Mouse (Mus musculus) liver, embryonic 15.5 days (tissue): ENCODE measurements at regions not wholly inside any gene's neighbourhood (a gene's known extent, or its start where the extent isn't known, plus 50 kb on each side); places are given as distances from the start of the nearest gene placed in this dataset.
"Not testable (repeated sequence)": the region's sequence is repeated elsewhere in the genome, so short reads cannot be mapped to it uniquely, and the experiment has no call there.

Source experiments
- ATAC-seq: fragments of 200-750 bp; cut with Nextera tagmentation; 2 replicates; pipeline ENCODE4 v1.8.0; 2017; ENCODE audit warnings: moderate number of reproducible peaks, mild to moderate bottlenecking, moderate library complexity; ENCODE audit not compliant: insufficient read depth
- H3K27ac ChIP-seq: fragments of 300-500 bp; sonication (generic); replicated peaks from 2 replicates; pipeline ENCODE4 v1.5.1; 2015; ENCODE audit warnings: mild to moderate bottlenecking, inconsistent platforms
- H3K27me3 ChIP-seq: fragments of 300-500 bp; sonication (generic); 2 replicates; pipeline ENCODE4 v1.6.1; 2015; ENCODE audit warnings: mild to moderate bottlenecking, inconsistent platforms
- H3K36me3 ChIP-seq: fragments of 300-500 bp; sonication (generic); replicated peaks from 2 replicates; pipeline ENCODE4 v1.6.1; 2015; ENCODE audit warnings: moderate library complexity, mild to moderate bottlenecking, inconsistent platforms
- H3K4me1 ChIP-seq: fragments of 300-500 bp; sonication (generic); replicated peaks from 2 replicates; pipeline ENCODE4 v1.6.1; 2015; ENCODE audit warnings: inconsistent platforms
- H3K4me2 ChIP-seq: fragments of 300-500 bp; sonication (generic); 2 replicates; pipeline ENCODE4 v1.6.1; 2015; ENCODE audit warnings: moderate library complexity, mild to moderate bottlenecking, inconsistent platforms
- H3K4me3 ChIP-seq: fragments of 300-500 bp; sonication (generic); replicated peaks from 2 replicates; pipeline ENCODE4 v1.5.1; 2015; ENCODE audit warnings: mild to moderate bottlenecking, inconsistent platforms
- H3K9ac ChIP-seq: fragments of 300-500 bp; sonication (generic); 2 replicates; pipeline ENCODE4 v1.6.1; 2015; ENCODE audit warnings: moderate library complexity, mild to moderate bottlenecking, inconsistent platforms
- H3K9me3 ChIP-seq: fragments of 300-500 bp; sonication (generic); replicated peaks from 2 replicates; pipeline ENCODE4 v1.6.1; 2016; ENCODE audit warnings: inconsistent platforms
- WGBS: fragments of 180-500 bp; shearing (Covaris S2); methylation state at CpG from one replicate; pipeline ENCODE4 v1.1.7; 2015; ENCODE audit warnings: mixed read lengths; ENCODE audit not compliant: insufficient replicate concordance; 5-methylcytosine and 5-hydroxymethylcytosine counted together

- ATAC-seq: no peak
- H3K9ac ChIP-seq: no peak overlapping the region
- no peaks in the 10 kb centered on the region for H3K4me1 ChIP-seq
- no peaks in the 10 kb centered on the region for H3K27me3 ChIP-seq
- 72% methylated on average over 13 of the region's 13 CpGs for WGBS
- no peak overlapping the region for H3K27ac ChIP-seq
- no peak overlapping the region for H3K4me2 ChIP-seq
- no peaks in the 10 kb centered on the region for H3K36me3 ChIP-seq
- H3K4me3 ChIP-seq: no peak overlapping the region
- no peaks in the 10 kb centered on the region for H3K9me3 ChIP-seq
Observed at GRCm38 (mm10) chr3:34709553-34709952, 59.3 kb downstream of the Sox2 start.

GRCm38 (mm10) chr3:34712137-34712536 is 61.9 kb downstream of the Sox2 start:
- not testable (repeated sequence) for H3K36me3 ChIP-seq, ATAC-seq
- WGBS: 58% methylated on average over 7 of the region's 7 CpGs

GRCm38 (mm10) chr3:34722506-34722905 is 72.3 kb downstream of the Sox2 start:
- no peak for ATAC-seq
- Histone ChIP-seq H3K27ac (no peak overlapping the region), H3K4me2 (no peak overlapping the region), H3K9ac (no peak overlapping the region), H3K9me3 (no peaks in the 10 kb centered on the region), H3K4me1 (no peaks in the 10 kb centered on the region), H3K36me3 (no peaks in the 10 kb centered on the region), H3K4me3 (no peak overlapping the region), H3K27me3 (no peaks in the 10 kb centered on the region)
- WGBS: 72% methylated on average over 7 of the region's 7 CpGs

More at GRCm38 (mm10) chr3:34712137-34712536, 61.9 kb downstream of the Sox2 start:
- H3K9ac ChIP-seq, H3K9me3 ChIP-seq, H3K4me2 ChIP-seq, H3K27ac ChIP-seq, H3K4me1 ChIP-seq, H3K27me3 ChIP-seq, H3K4me3 ChIP-seq: not testable (repeated sequence)

GRCm38 (mm10) chr3:34726955-34727354 is 76.8 kb downstream of the Sox2 start:
- Histone ChIP-seq H3K4me3 (no peak overlapping the region), H3K9me3 (no peaks in the 10 kb centered on the region), H3K36me3 (no peaks in the 10 kb centered on the region), H3K4me2 (no peak overlapping the region), H3K9ac (no peak overlapping the region), H3K27ac (no peak overlapping the region), H3K4me1 (no peaks in the 10 kb centered on the region), H3K27me3 (no peaks in the 10 kb centered on the region)
- WGBS: 77% methylated on average over 12 of the region's 12 CpGs
- ATAC-seq: no peak

- Histone ChIP-seq H3K36me3 (no peaks in the 10 kb centered on the region), H3K27me3 (no peaks in the 10 kb centered on the region), H3K4me1 (no peaks in the 10 kb centered on the region), H3K4me3 (no peak overlapping the region), H3K9me3 (no peaks in the 10 kb centered on the region), H3K4me2 (no peak overlapping the region), H3K27ac (no peak overlapping the region), H3K9ac (no peak overlapping the region)
- ATAC-seq: no peak
Observed at GRCm38 (mm10) chr3:34728282-34728681, 78.1 kb downstream of the Sox2 start.

- WGBS: 62% methylated on average over 5 of the region's 5 CpGs
- no peak overlapping the region for H3K27ac ChIP-seq
- no peak overlapping the region for H3K9ac ChIP-seq
- no peaks in the 10 kb centered on the region for H3K4me1 ChIP-seq
- H3K36me3 ChIP-seq: no peaks in the 10 kb centered on the region
- H3K4me2 ChIP-seq: no peak overlapping the region
- H3K9me3 ChIP-seq: no peaks in the 10 kb centered on the region
- H3K27me3 ChIP-seq: no peaks in the 10 kb centered on the region
- no peak for ATAC-seq
- H3K4me3 ChIP-seq: no peak overlapping the region
Observed at GRCm38 (mm10) chr3:34734966-34735365, 84.8 kb downstream of the Sox2 start.

GRCm38 (mm10) chr3:34738001-34738400 is 87.8 kb downstream of the Sox2 start:
- no peak overlapping the region for H3K4me2 ChIP-seq
- H3K9me3 ChIP-seq: no peaks in the 10 kb centered on the region
- H3K36me3 ChIP-seq: no peaks in the 10 kb centered on the region
- H3K4me1 ChIP-seq: no peaks in the 10 kb centered on the region
- H3K27me3 ChIP-seq: no peaks in the 10 kb centered on the region
- no peak overlapping the region for H3K4me3 ChIP-seq
- no peak for ATAC-seq
- WGBS: 60% methylated on average over 4 of the region's 4 CpGs
- H3K27ac ChIP-seq: no peak overlapping the region
- no peak overlapping the region for H3K9ac ChIP-seq

- H3K27ac ChIP-seq: no peak overlapping the region
- ATAC-seq: 0 out of 2 replicates have a peak, but pooled peaks have one; percentile 42
Observed at GRCm38 (mm10) chr3:34738938-34739337, 88.7 kb downstream of the Sox2 start.

GRCm38 (mm10) chr3:34739693-34740092 is 89.5 kb downstream of the Sox2 start:
- H3K27ac ChIP-seq: no peak overlapping the region
- no peak overlapping the region for H3K9ac ChIP-seq
- no peak for ATAC-seq
- no peak overlapping the region for H3K4me2 ChIP-seq
- no peaks in the 10 kb centered on the region for H3K27me3 ChIP-seq
- WGBS: 71% methylated on average over 7 of the region's 7 CpGs
- H3K36me3 ChIP-seq: no peaks in the 10 kb centered on the region
- no peaks in the 10 kb centered on the region for H3K4me1 ChIP-seq
- H3K9me3 ChIP-seq: no peaks in the 10 kb centered on the region
- no peak overlapping the region for H3K4me3 ChIP-seq

More at GRCm38 (mm10) chr3:34738938-34739337, 88.7 kb downstream of the Sox2 start:
- 52% methylated on average over 7 of the region's 7 CpGs for WGBS
- H3K4me3 ChIP-seq: no peak overlapping the region
- H3K9me3 ChIP-seq: no peaks in the 10 kb centered on the region
- H3K9ac ChIP-seq: no peak overlapping the region
- no peaks in the 10 kb centered on the region for H3K27me3 ChIP-seq
- peak overlapping the region; percentile 7; the same call in 1 of the 2 replicates for H3K4me2 ChIP-seq
- no peaks in the 10 kb centered on the region for H3K4me1 ChIP-seq
- H3K36me3 ChIP-seq: no peaks in the 10 kb centered on the region

- H3K27ac ChIP-seq: no peak overlapping the region
- no peaks in the 10 kb centered on the region for H3K27me3 ChIP-seq
- no peaks in the 10 kb centered on the region for H3K9me3 ChIP-seq
- no peaks in the 10 kb centered on the region for H3K36me3 ChIP-seq
- ATAC-seq: no peak
- H3K9ac ChIP-seq: no peak overlapping the region
- H3K4me2 ChIP-seq: no peak overlapping the region
- no peak overlapping the region for H3K4me3 ChIP-seq
- WGBS: 79% methylated on average over 9 of the region's 9 CpGs
- no peaks in the 10 kb centered on the region for H3K4me1 ChIP-seq
Observed at GRCm38 (mm10) chr3:34740110-34740509, 89.9 kb downstream of the Sox2 start.

GRCm38 (mm10) chr3:34745181-34745736 is 95.1 kb downstream of the Sox2 start:
- Histone ChIP-seq H3K27ac (no peak overlapping the region), H3K4me1 (0 out of 2 replicates have a peak, but pooled peaks cover 2% of the 10 kb centered on the region), H3K9me3 (no peaks in the 10 kb centered on the region), H3K9ac (no peak overlapping the region), H3K4me2 (no peak overlapping the region), H3K36me3 (no peaks in the 10 kb centered on the region), H3K27me3 (no peaks in the 10 kb centered on the region), H3K4me3 (no peak overlapping the region)
- WGBS: 50% methylated on average over 5 of the region's 5 CpGs
- ATAC-seq: no peak

- no peak overlapping the region; the same call in 1 of the 2 replicates for H3K4me2 ChIP-seq
- ATAC-seq: no peak; the same call in 1 of the 2 replicates
- H3K4me3 ChIP-seq: no peak overlapping the region
- no peak overlapping the region for H3K27ac ChIP-seq
- 0 out of 2 replicates have a peak, but pooled peaks cover 2% of the 10 kb centered on the region for H3K4me1 ChIP-seq
- no peaks in the 10 kb centered on the region for H3K36me3 ChIP-seq
- 56% methylated on average over 10 of the region's 10 CpGs for WGBS
- H3K27me3 ChIP-seq: no peaks in the 10 kb centered on the region
- H3K9me3 ChIP-seq: no peaks in the 10 kb centered on the region
- H3K9ac ChIP-seq: no peak overlapping the region
Observed at GRCm38 (mm10) chr3:34747499-34748093, 97.4 kb downstream of the Sox2 start.
